Mouse (Mus musculus) olfactory bulb, adult 2 months (tissue): ENCODE measurements around the gene Cope.

Source experiments
- CTCF ChIP-seq: fragments of 200-500 bp; IDR thresholded peaks from 2 replicates; pipeline ENCODE4 v1.5.1; 2012; ENCODE audit warnings: low read depth, mild to moderate bottlenecking, low read length, moderate library complexity; ENCODE audit not compliant: insufficient read depth
- POLR2A ChIP-seq: fragments of 200-500 bp; IDR thresholded peaks from 2 replicates; pipeline ENCODE4 v1.6.1; 2012; ENCODE audit warnings: mild to moderate bottlenecking, low read depth, low read length, moderate library complexity; ENCODE audit not compliant: insufficient read depth

- TF ChIP-seq CTCF = no peak
- no peak for TF ChIP-seq POLR2A
These were observed 45.1 kb downstream of the Cope start for GRCm38 (mm10) chr8:70347443-70347842.
